Mouse (Mus musculus): ENCODE results near the gene Ciao1. TPM values are rescaled to one million over a fixed set of nuclear protein-coding genes. Genes with fewer than 3 reads are reported as not detected.

Ciao1 gene
- polyA plus RNA-seq, 1 experiment = 53.9 TPM

- TF ChIP-seq E2F4 (IDR thresholded peaks at IDR 0.05; ENCODE audit: insufficient read depth) (peak; percentile 9), MYOD1 (IDR thresholded peaks at IDR 0.05; ENCODE audit: control insufficient read depth in 1 of 3, insufficient read length in 2 of 3, low read depth in 2 of 3) (peak in 1 of 3 experiments; percentile 24), POLR2AphosphoS2 (IDR thresholded peaks at IDR 0.05; ENCODE audit: insufficient read length, low read depth) (peak; percentile 64), USF1 (IDR thresholded peaks at IDR 0.05; ENCODE audit: low read depth) (no peak), MYOG (IDR thresholded peaks at IDR 0.05; ENCODE audit: control insufficient read depth in 1 of 3, insufficient read depth in 1 of 3, insufficient read length in 2 of 3, low read depth in 2 of 3) (peak in 1 of 3 experiments; percentile 27), TCF12 (IDR thresholded peaks at IDR 0.05; ENCODE audit: insufficient read depth, poor library complexity, severe bottlenecking) (no peak), POLR2A (IDR thresholded peaks at IDR 0.05; ENCODE audit: insufficient read length, low read depth) (peak; percentile 64)
- Histone ChIP-seq H3K36me3 (ENCODE audit: control insufficient read depth, insufficient read depth) (no peaks in the 10 kb centered on the region), H3K4me2 (ENCODE audit: low read depth) (peak overlapping the region; percentile 84), H3ac (ENCODE audit: control insufficient read depth, insufficient read length) (peak overlapping the region; percentile 71), H3K27me3 (ENCODE audit: control insufficient read depth, insufficient read depth, insufficient read length) (no peaks in the 10 kb centered on the region), H3K4me3 (peak overlapping the region; percentile 85), H3K79me2 (ENCODE audit: control insufficient read depth, insufficient read depth) (peaks cover 45% of the 10 kb centered on the region)
Observed at GRCm38 (mm10) chr2:127270300-127271041, 22.9 kb upstream of the Ciao1 start.

DNA sequence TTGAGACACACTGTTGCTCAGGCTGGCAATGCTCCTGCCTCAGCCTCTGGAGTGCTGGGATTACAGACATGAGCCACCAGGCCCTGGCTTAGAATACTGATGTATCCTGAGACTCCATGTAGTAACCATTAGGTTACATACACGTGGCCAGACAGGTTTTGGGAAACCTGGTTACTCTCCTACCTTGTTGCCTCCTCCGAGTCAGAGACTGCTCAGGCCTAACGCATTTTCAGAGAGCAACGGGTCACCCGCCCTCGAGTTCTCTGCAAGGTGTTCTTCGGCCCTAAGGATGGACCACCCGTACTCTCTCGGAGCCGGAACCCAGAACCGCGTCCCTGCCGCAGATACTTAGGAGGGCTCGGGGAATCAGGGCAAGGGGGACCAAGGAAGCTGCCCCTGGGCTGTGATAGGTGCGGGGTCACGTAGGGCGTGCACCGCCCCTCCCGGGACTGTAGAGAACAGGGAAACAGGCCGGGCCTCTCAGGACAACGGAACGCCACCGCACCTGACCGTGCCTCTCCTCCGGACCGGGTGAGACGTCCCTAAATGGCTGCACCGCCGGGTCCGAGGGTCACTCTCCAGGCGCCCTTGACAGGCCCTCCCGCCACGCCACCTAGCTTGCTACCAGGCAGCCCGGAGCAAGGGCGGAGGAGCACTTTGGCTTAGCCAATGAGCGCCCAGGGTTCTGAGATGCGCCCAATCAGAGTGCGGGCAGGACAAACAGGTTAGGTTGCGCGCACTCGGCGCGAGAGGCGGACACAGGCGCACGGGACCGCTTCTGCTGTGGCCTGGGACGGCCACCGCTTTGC is 22.1 kb upstream of the Ciao1 start, which contains the start of gene Stard7:
TSS of gene Stard7 (plus strand) at position 728 of the 809 bp plus-strand sequence.
- H3K27me3 ChIP-seq (ENCODE audit: control insufficient read depth, insufficient read depth, insufficient read length) = no peaks in the 10 kb centered on the region
- H3K4me2 ChIP-seq (ENCODE audit: low read depth) = peak within 1 kb of the TSS; percentile 84
- H3K79me2 ChIP-seq (ENCODE audit: control insufficient read depth, insufficient read depth) = peaks cover 37% of the 10 kb centered on the region
- H3ac ChIP-seq (ENCODE audit: control insufficient read depth, insufficient read length) = peak within 1 kb of the TSS; percentile 71
- no peak for TF ChIP-seq CEBPB (IDR thresholded peaks at IDR 0.05; ENCODE audit: insufficient read depth, poor library complexity, severe bottlenecking)
- TF ChIP-seq POLR2AphosphoS2 (IDR thresholded peaks at IDR 0.05; ENCODE audit: insufficient read length, low read depth) = peak; percentile 79
- no peak for TF ChIP-seq MAX (IDR thresholded peaks at IDR 0.05; ENCODE audit: low read depth)
- TF ChIP-seq E2F4 (IDR thresholded peaks at IDR 0.05; ENCODE audit: insufficient read depth) = peak; percentile 55
- no peak for TF ChIP-seq REST (IDR thresholded peaks at IDR 0.05; ENCODE audit: insufficient read depth, insufficient read length)
- no peak for TF ChIP-seq SRF (IDR thresholded peaks at IDR 0.05; ENCODE audit: control insufficient read depth, insufficient read length, low read depth)
- no peak for TF ChIP-seq USF1 (IDR thresholded peaks at IDR 0.05; ENCODE audit: low read depth)
- no peak for TF ChIP-seq TCF12 (IDR thresholded peaks at IDR 0.05; ENCODE audit: insufficient read depth, poor library complexity, severe bottlenecking)
- TF ChIP-seq TCF3 (IDR thresholded peaks at IDR 0.05; ENCODE audit: insufficient read length, low read depth) = no peak
- TF ChIP-seq MYOD1 (IDR thresholded peaks at IDR 0.05; ENCODE audit: control insufficient read depth in 1 of 3, insufficient read length in 2 of 3, low read depth in 2 of 3) = no peak
- TF ChIP-seq MYOG (IDR thresholded peaks at IDR 0.05; ENCODE audit: control insufficient read depth in 1 of 3, insufficient read depth in 1 of 3, insufficient read length in 2 of 3, low read depth in 2 of 3) = no peak
- peak; percentile 71 for TF ChIP-seq POLR2A (IDR thresholded peaks at IDR 0.05; ENCODE audit: insufficient read length, low read depth)
- H3K36me3 ChIP-seq (ENCODE audit: control insufficient read depth, insufficient read depth) = no peaks in the 10 kb centered on the region
- H3K4me3 ChIP-seq = peak within 1 kb of the TSS; percentile 85

DNA sequence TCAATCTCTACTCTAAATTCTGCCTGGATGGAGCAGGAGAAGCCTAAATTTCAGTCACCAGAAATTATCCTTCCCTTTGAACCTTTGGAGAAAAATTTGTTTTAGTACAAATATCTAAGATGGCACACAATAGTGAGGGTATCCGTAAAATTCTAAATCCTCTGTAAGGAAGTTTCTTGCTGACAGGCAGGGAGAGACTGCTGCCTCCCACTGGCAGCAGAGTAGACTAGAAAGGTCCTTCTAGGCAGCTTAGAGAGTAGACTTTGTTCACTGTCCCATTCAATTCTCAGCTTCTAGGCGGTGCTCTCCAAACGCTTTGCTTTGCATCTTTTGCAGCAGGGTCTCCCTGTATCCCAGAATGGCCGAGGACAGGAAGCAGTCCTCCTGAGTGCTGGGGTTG is 20.2 kb upstream of the Ciao1 start:
- peaks cover 20% of the 10 kb centered on the region for H3K79me2 ChIP-seq (ENCODE audit: control insufficient read depth, insufficient read depth)
- no peaks in the 10 kb centered on the region for H3K36me3 ChIP-seq (ENCODE audit: control insufficient read depth, insufficient read depth)
- H3K4me2 ChIP-seq (ENCODE audit: low read depth) = no peak overlapping the region
- H3K4me3 ChIP-seq = no peak overlapping the region
- TF ChIP-seq MYOG (IDR thresholded peaks at IDR 0.05; ENCODE audit: control insufficient read depth in 1 of 3, insufficient read depth in 1 of 3, insufficient read length in 2 of 3, low read depth in 2 of 3) (no peak), TCF3 (IDR thresholded peaks at IDR 0.05; ENCODE audit: insufficient read length, low read depth) (no peak), USF1 (IDR thresholded peaks at IDR 0.05; ENCODE audit: low read depth) (no peak), POLR2AphosphoS2 (IDR thresholded peaks at IDR 0.05; ENCODE audit: insufficient read length, low read depth) (no peak), TCF12 (IDR thresholded peaks at IDR 0.05; ENCODE audit: insufficient read depth, poor library complexity, severe bottlenecking) (no peak), MYOD1 (IDR thresholded peaks at IDR 0.05; ENCODE audit: control insufficient read depth in 1 of 3, insufficient read length in 2 of 3, low read depth in 2 of 3) (no peak), E2F4 (IDR thresholded peaks at IDR 0.05; ENCODE audit: insufficient read depth) (no peak), SRF (IDR thresholded peaks at IDR 0.05; ENCODE audit: control insufficient read depth, insufficient read length, low read depth) (no peak), CEBPB (IDR thresholded peaks at IDR 0.05; ENCODE audit: insufficient read depth, poor library complexity, severe bottlenecking) (no peak), REST (IDR thresholded peaks at IDR 0.05; ENCODE audit: insufficient read depth, insufficient read length) (no peak), POLR2A (IDR thresholded peaks at IDR 0.05; ENCODE audit: insufficient read length, low read depth) (no peak), MAX (IDR thresholded peaks at IDR 0.05; ENCODE audit: low read depth) (no peak)
- no peak overlapping the region for H3ac ChIP-seq (ENCODE audit: control insufficient read depth, insufficient read length)
- no peaks in the 10 kb centered on the region for H3K27me3 ChIP-seq (ENCODE audit: control insufficient read depth, insufficient read depth, insufficient read length)

DNA sequence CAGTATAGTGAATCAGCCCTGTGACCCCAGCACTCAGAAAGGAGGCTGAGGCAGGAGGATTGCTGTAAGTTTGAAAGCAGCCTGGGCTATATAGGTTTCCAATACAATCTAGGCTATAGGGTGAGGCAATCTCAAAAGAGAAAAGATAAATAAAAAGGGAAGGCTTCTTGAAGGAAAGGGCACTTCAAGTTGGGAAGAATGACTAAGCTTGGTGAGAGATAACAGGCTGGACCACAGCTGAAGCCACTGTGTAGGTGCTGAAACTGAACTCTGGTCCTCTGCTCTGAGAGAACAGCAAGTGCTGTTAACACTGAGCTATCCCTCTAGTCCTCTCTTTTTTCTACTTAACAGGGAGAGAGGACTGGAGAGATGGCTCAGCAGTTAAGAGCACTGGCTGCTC is 14.9 kb upstream of the Ciao1 start:
- H3K27me3 ChIP-seq (ENCODE audit: control insufficient read depth, insufficient read depth, insufficient read length) = no peaks in the 10 kb centered on the region
- no peak overlapping the region for H3K4me3 ChIP-seq
- no peaks in the 10 kb centered on the region for H3K79me2 ChIP-seq (ENCODE audit: control insufficient read depth, insufficient read depth)
- TF ChIP-seq POLR2AphosphoS2 (IDR thresholded peaks at IDR 0.05; ENCODE audit: insufficient read length, low read depth) = peak; percentile 33
- TF ChIP-seq CEBPB (IDR thresholded peaks at IDR 0.05; ENCODE audit: insufficient read depth, poor library complexity, severe bottlenecking) = no peak
- no peak overlapping the region for H3ac ChIP-seq (ENCODE audit: control insufficient read depth, insufficient read length)
- H3K4me2 ChIP-seq (ENCODE audit: low read depth) = no peak overlapping the region
- peaks cover 13% of the 10 kb centered on the region for H3K36me3 ChIP-seq (ENCODE audit: control insufficient read depth, insufficient read depth)
